Mouse (Mus musculus) liver, embryonic 14.5 days (tissue): ENCODE measurements at regions not wholly inside any gene's neighbourhood (a gene's known extent, or its start where the extent isn't known, plus 50 kb on each side); places are given as distances from the start of the nearest gene placed in this dataset.

Source experiments
- ATAC-seq: fragments of 200-750 bp; cut with Nextera tagmentation; 2 replicates; pipeline ENCODE4 v1.8.0; 2017; ENCODE audit warnings: moderate number of reproducible peaks, mild to moderate bottlenecking, moderate library complexity; ENCODE audit not compliant: insufficient read depth
- DNase-seq, 3 experiments: peaks; one replicate each; pipeline ENCODE4 v3.0.0-alpha.2; 2012 to 2013; ENCODE audit warnings: low read depth in 3 of 3, low spot score in 3 of 3
- H3K27ac ChIP-seq: fragments of 300-500 bp; sonication (generic); 2 replicates; pipeline ENCODE4 v1.5.1; 2014; ENCODE audit warnings: moderate library complexity, mild to moderate bottlenecking, control low read depth, inconsistent platforms
- H3K27me3 ChIP-seq: fragments of 300-500 bp; sonication (generic); 2 replicates; pipeline ENCODE4 v1.6.1; 2014; ENCODE audit warnings: mild to moderate bottlenecking, low read length, moderate library complexity; ENCODE audit not compliant: control insufficient read depth, insufficient read depth
- H3K36me3 ChIP-seq: fragments of 300-500 bp; sonication (generic); replicated peaks from 2 replicates; pipeline ENCODE4 v1.6.1; 2014; ENCODE audit warnings: low read depth; ENCODE audit not compliant: control insufficient read depth, insufficient read depth
- H3K4me1 ChIP-seq, 2 experiments: fragments of 200-500 bp in 1 of 2; fragments of 300-500 bp in 1 of 2; sonication (generic) in 1 of 2; replicated peaks; 2 replicates each; pipeline ENCODE4 v1.6.1; 2012 to 2014; ENCODE audit warnings: antibody characterized with exemption in 1 of 2, inconsistent platforms in 1 of 2, low read length in 1 of 2; ENCODE audit not compliant: control insufficient read depth in 2 of 2, insufficient read depth in 2 of 2
- H3K4me2 ChIP-seq: fragments of 300-500 bp; sonication (generic); 2 replicates; pipeline ENCODE4 v1.6.1; 2014; ENCODE audit warnings: low read depth, mild to moderate bottlenecking, control low read depth, moderate library complexity
- H3K4me3 ChIP-seq, 2 experiments: fragments of 200-500 bp in 1 of 2; fragments of 300-500 bp in 1 of 2; sonication (generic) in 1 of 2; 2 replicates each; pipeline ENCODE4 v1.5.1; 2012 to 2014; ENCODE audit warnings: low read depth in 2 of 2, low read length in 2 of 2, mild to moderate bottlenecking in 2 of 2, control low read depth in 1 of 2, inconsistent platforms in 1 of 2, moderate library complexity in 1 of 2; ENCODE audit not compliant: insufficient read depth in 1 of 2
- H3K9ac ChIP-seq: fragments of 300-500 bp; sonication (generic); replicated peaks from 2 replicates; pipeline ENCODE4 v1.6.1; 2014; ENCODE audit warnings: mild to moderate bottlenecking, control low read depth, moderate library complexity
- H3K9me3 ChIP-seq: fragments of 300-500 bp; sonication (generic); 2 replicates; pipeline ENCODE4 v1.6.1; 2016; ENCODE audit warnings: low read length, mixed read lengths; ENCODE audit not compliant: control insufficient read depth
- CTCF ChIP-seq: IDR thresholded peaks from 2 replicates; pipeline ENCODE4 v1.5.1; 2016; ENCODE audit warnings: antibody characterized with exemption, low read depth, control low read depth
- EP300 ChIP-seq: IDR thresholded peaks from 2 replicates; pipeline ENCODE4 v1.6.1; 2016; ENCODE audit warnings: antibody characterized with exemption, low read depth
- WGBS: fragments of 180-500 bp; shearing (Covaris S2); extraction: QIAGEN DNeasy Blood & Tissue Kit; methylation state at CpG from one replicate; pipeline ENCODE4 v1.1.7; 2014; ENCODE audit not compliant: insufficient replicate concordance; 5-methylcytosine and 5-hydroxymethylcytosine counted together

GRCm38 (mm10) chr15:24906957-24907356 is 506.6 kb downstream of the Basp1 start:
- Histone ChIP-seq H3K4me3 (no peak overlapping the region), H3K9ac (no peak overlapping the region), H3K36me3 (no peaks in the 10 kb centered on the region), H3K9me3 (no peaks in the 10 kb centered on the region), H3K27ac (no peak overlapping the region), H3K27me3 (no peaks in the 10 kb centered on the region), H3K4me2 (no peak overlapping the region), H3K4me1 (no peaks in the 10 kb centered on the region)
- 53% methylated on average over 4 of the region's 4 CpGs for WGBS
- no peak for TF ChIP-seq CTCF
- TF ChIP-seq EP300: no peak
- ATAC-seq (no peak), DNase-seq (no peak)

- Histone ChIP-seq H3K9me3 (no peaks in the 10 kb centered on the region), H3K4me2 (no peak overlapping the region), H3K9ac (no peak overlapping the region), H3K4me3 (no peak overlapping the region), H3K27me3 (no peaks in the 10 kb centered on the region), H3K4me1 (no peaks in the 10 kb centered on the region), H3K36me3 (no peaks in the 10 kb centered on the region), H3K27ac (no peak overlapping the region)
- DNase-seq: no peak
- ATAC-seq: no peak
- no peak for TF ChIP-seq EP300
- no peak for TF ChIP-seq CTCF
- WGBS: 67% methylated on average over 1 of the region's 1 CpGs
Observed at GRCm38 (mm10) chr15:24878846-24879245, 534.7 kb downstream of the Basp1 start.

- Histone ChIP-seq H3K9me3 (no peaks in the 10 kb centered on the region), H3K27ac (no peak overlapping the region), H3K9ac (no peak overlapping the region), H3K4me3 (no peak overlapping the region), H3K27me3 (no peaks in the 10 kb centered on the region), H3K4me2 (no peak overlapping the region), H3K4me1 (no peaks in the 10 kb centered on the region), H3K36me3 (no peaks in the 10 kb centered on the region)
- DNase-seq (no peak), ATAC-seq (no peak)
- WGBS: 60% methylated on average over 6 of the region's 6 CpGs
- TF ChIP-seq CTCF: no peak
- TF ChIP-seq EP300: no peak
Observed at GRCm38 (mm10) chr15:24877711-24878598, 535.6 kb downstream of the Basp1 start.

- DNase-seq (no peak), ATAC-seq (no peak)
- Histone ChIP-seq H3K27ac (no peak overlapping the region), H3K4me3 (no peak overlapping the region), H3K9ac (no peak overlapping the region), H3K36me3 (no peaks in the 10 kb centered on the region), H3K27me3 (no peaks in the 10 kb centered on the region), H3K9me3 (no peaks in the 10 kb centered on the region), H3K4me1 (no peaks in the 10 kb centered on the region), H3K4me2 (no peak overlapping the region)
- WGBS: 58% methylated on average over 5 of the region's 5 CpGs
- TF ChIP-seq CTCF (no peak), EP300 (no peak)
Observed at GRCm38 (mm10) chr15:24876157-24876731, 537.3 kb downstream of the Basp1 start.

- DNase-seq: no peak
- Histone ChIP-seq H3K9ac (no peak overlapping the region), H3K4me3 (no peak overlapping the region), H3K27me3 (no peaks in the 10 kb centered on the region), H3K4me2 (no peak overlapping the region), H3K27ac (no peak overlapping the region), H3K9me3 (no peaks in the 10 kb centered on the region), H3K36me3 (no peaks in the 10 kb centered on the region), H3K4me1 (no peaks in the 10 kb centered on the region)
- WGBS: 43% methylated on average over 2 of the region's 2 CpGs
- TF ChIP-seq EP300 (no peak), CTCF (no peak)
- ATAC-seq: no peak
Observed at GRCm38 (mm10) chr15:24840271-24840670, 573.3 kb downstream of the Basp1 start.
